Mouse (Mus musculus) hindbrain, embryonic 11.5 days (tissue): ENCODE measurements around the gene Gnl1. TPM values are rescaled to one million over a fixed set of nuclear protein-coding genes. Genes with fewer than 3 reads are reported as not detected.

Source experiments
- ATAC-seq: fragments of 200-750 bp; cut with Nextera tagmentation; 2 replicates; pipeline ENCODE4 v1.8.0; 2017; ENCODE audit warnings: mild to moderate bottlenecking, moderate TSS enrichment, moderate library complexity; ENCODE audit not compliant: low FRiP score
- DNase-seq: peaks from one replicate; pipeline ENCODE4 v3.0.0-alpha.2; 2015; ENCODE audit warnings: low spot score
- H3K27ac ChIP-seq: fragments of 300-500 bp; sonication (generic); 2 replicates; pipeline ENCODE4 v1.5.1; 2014; ENCODE audit warnings: mild to moderate bottlenecking, low read depth, low read length
- H3K27me3 ChIP-seq: fragments of 300-500 bp; sonication (generic); 2 replicates; pipeline ENCODE4 v1.6.1; 2014; ENCODE audit warnings: mild to moderate bottlenecking, low read length, moderate library complexity, mixed read lengths; ENCODE audit not compliant: control insufficient read depth, insufficient read depth
- H3K36me3 ChIP-seq: fragments of 300-500 bp; sonication (generic); 2 replicates; pipeline ENCODE4 v1.6.1; 2014; ENCODE audit warnings: mild to moderate bottlenecking, low read length, moderate library complexity, mixed read lengths; ENCODE audit not compliant: control insufficient read depth, insufficient read depth
- H3K4me1 ChIP-seq: fragments of 300-500 bp; sonication (generic); replicated peaks from 2 replicates; pipeline ENCODE4 v1.6.1; 2014; ENCODE audit warnings: low read length, mixed read lengths; ENCODE audit not compliant: control insufficient read depth, insufficient read depth
- H3K4me2 ChIP-seq: fragments of 300-500 bp; sonication (generic); replicated peaks from 2 replicates; pipeline ENCODE4 v1.6.1; 2014; ENCODE audit warnings: mild to moderate bottlenecking, low read depth, low read length
- H3K4me3 ChIP-seq: fragments of 300-500 bp; sonication (generic); 2 replicates; pipeline ENCODE4 v1.5.1; 2014; ENCODE audit warnings: low read depth, low read length
- H3K9ac ChIP-seq: fragments of 300-500 bp; sonication (generic); 2 replicates; pipeline ENCODE4 v1.6.1; 2014; ENCODE audit warnings: low read depth, low read length
- H3K9me3 ChIP-seq: fragments of 300-500 bp; sonication (generic); 2 replicates; pipeline ENCODE4 v1.6.1; 2016; ENCODE audit warnings: low read length; ENCODE audit not compliant: control insufficient read depth
- WGBS: fragments of 180-500 bp; shearing (Covaris S2); extraction: QIAGEN DNeasy Blood & Tissue Kit; methylation state at CpG from one replicate; pipeline ENCODE4 v1.1.7; 2014; 5-methylcytosine and 5-hydroxymethylcytosine counted together
- polyA plus RNA-seq: library from polyadenylated mRNA; unstranded; fragments of >200 nt; fragmentation: Nextera tagmentation; extraction: Ambion mirVana; gene quantifications from 2 replicates; pipeline ENCODE4 v1.2.1, GENCODE M21; 2014

The Gnl1 gene
- polyA plus RNA-seq, 1 experiment from 2014 or later, result 28.0 TPM

- Histone ChIP-seq H3K9me3 (no peaks in the 10 kb centered on the region), H3K9ac (no peak overlapping the region), H3K4me1 (no peaks in the 10 kb centered on the region), H3K36me3 (no peaks in the 10 kb centered on the region), H3K27me3 (no peaks in the 10 kb centered on the region), H3K4me3 (no peak overlapping the region), H3K4me2 (no peak overlapping the region), H3K27ac (no peak overlapping the region)
- WGBS, result 73% methylated on average over 2 of the region's 2 CpGs
- ATAC-seq (no peak), DNase-seq (no peak)
Observed at GRCm38 (mm10) chr17:36018979-36019378, 39.3 kb downstream of the Gnl1 start.

DNA sequence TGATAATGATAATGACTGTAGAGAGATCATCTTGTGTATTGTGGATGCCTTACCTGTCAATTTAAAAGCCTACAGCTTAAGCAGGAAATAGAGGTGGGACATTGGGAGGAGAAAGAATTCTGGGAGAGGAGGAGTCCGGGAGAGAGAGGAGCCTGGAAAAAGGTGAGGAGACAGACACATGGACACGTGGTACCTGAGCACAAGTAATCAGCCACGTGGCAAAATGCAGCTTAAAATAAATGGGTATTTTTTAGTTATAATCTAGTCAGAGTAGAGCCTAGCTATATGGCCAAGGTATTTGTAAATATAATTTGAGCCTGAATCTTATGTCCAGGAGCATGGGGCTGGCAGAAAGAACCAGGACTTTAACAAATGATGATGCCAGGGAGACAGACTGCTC is 39.9 kb downstream of the Gnl1 start:
- Histone ChIP-seq H3K27me3 (no peaks in the 10 kb centered on the region), H3K27ac (no peak overlapping the region), H3K9me3 (no peaks in the 10 kb centered on the region), H3K9ac (no peak overlapping the region), H3K4me3 (no peak overlapping the region), H3K4me1 (no peaks in the 10 kb centered on the region), H3K4me2 (no peak overlapping the region), H3K36me3 (no peaks in the 10 kb centered on the region)
- DNase-seq, result no peak
- WGBS, result 72% methylated on average over 3 of the region's 3 CpGs
- no peak for ATAC-seq

DNA sequence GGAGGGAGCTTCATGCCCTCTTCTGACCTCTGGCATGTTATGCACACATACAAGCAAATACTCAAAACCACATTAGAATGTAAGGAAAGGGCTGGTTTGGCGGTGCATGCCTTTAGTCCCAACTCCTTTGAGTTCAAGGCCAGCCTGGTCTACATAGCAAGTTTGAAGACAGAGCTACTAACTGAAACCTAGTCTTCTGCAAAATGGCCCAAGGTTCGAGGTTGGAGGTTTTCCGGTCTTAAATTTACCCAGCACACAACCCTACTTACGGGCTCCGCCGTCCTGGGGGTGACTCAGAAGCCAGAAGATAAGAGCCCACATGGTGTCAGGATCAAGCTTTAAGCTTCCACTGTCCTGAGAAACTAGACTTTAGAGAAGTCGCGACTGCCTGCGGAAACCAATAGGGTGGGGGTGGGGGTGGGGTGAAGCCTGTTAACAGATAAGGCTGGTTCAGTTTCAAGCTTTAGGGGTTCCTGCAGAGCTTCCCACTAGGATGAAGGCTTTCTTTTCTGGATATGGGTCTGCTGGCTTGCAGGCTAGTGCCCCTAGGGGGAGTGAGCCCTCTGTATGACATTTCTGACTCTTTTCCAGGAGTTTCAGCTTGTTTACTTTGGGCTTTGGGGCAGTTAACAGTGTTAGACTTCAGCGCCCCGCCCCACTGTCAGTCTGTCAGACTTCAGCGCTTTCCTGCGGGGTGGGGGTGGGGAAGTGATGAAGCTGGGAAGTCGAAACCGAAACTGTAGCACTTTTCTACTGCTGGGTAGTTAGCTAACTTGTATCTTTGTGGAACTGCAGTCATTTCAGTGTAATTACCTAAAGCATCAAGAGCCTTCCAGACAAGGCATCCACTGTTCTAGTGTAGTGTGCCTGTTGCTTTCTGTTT is 40.8 kb downstream of the Gnl1 start, which contains the start of gene H2-T24:
Gene H2-T24 (minus strand): TSS at position 370 of the 883 bp plus-strand sequence.
- 48% methylated on average over 15 of the region's 15 CpGs for WGBS
- H3K4me2 ChIP-seq, result no peak within 1 kb of the TSS
- H3K9me3 ChIP-seq, result no peaks in the 10 kb centered on the region
- ATAC-seq (no peak), DNase-seq (peak; percentile 22)
- H3K27me3 ChIP-seq, result no peaks in the 10 kb centered on the region
- H3K27ac ChIP-seq, result no peak within 1 kb of the TSS
- H3K4me1 ChIP-seq, result no peaks in the 10 kb centered on the region
- no peak within 1 kb of the TSS for H3K9ac ChIP-seq
- no peaks in the 10 kb centered on the region for H3K36me3 ChIP-seq
- H3K4me3 ChIP-seq, result no peak within 1 kb of the TSS

GRCm38 (mm10) chr17:36021309-36021708 is 41.7 kb downstream of the Gnl1 start:
- no peak overlapping the region for H3K9ac ChIP-seq
- no peaks in the 10 kb centered on the region for H3K36me3 ChIP-seq
- no peaks in the 10 kb centered on the region for H3K27me3 ChIP-seq
- ATAC-seq (no peak), DNase-seq (no peak)
- no peak overlapping the region for H3K4me2 ChIP-seq
- WGBS, result 96% methylated on average over 1 of the region's 1 CpGs
- H3K27ac ChIP-seq, result no peak overlapping the region
- H3K9me3 ChIP-seq, result no peaks in the 10 kb centered on the region
- H3K4me1 ChIP-seq, result no peaks in the 10 kb centered on the region
- H3K4me3 ChIP-seq, result no peak overlapping the region

GRCm38 (mm10) chr17:36022098-36022497 is 42.4 kb downstream of the Gnl1 start:
- H3K4me3 ChIP-seq, result no peak overlapping the region
- no peak for DNase-seq
- no peak overlapping the region for H3K9ac ChIP-seq
- no peaks in the 10 kb centered on the region for H3K36me3 ChIP-seq
- no peaks in the 10 kb centered on the region for H3K4me1 ChIP-seq
- H3K27ac ChIP-seq, result no peak overlapping the region
- 96% methylated on average over 9 of the region's 9 CpGs for WGBS
- H3K27me3 ChIP-seq, result no peaks in the 10 kb centered on the region
- no peak overlapping the region for H3K4me2 ChIP-seq
- no peak for ATAC-seq
- H3K9me3 ChIP-seq, result no peaks in the 10 kb centered on the region

- Histone ChIP-seq H3K4me3 (no peak overlapping the region), H3K27ac (no peak overlapping the region), H3K9me3 (no peaks in the 10 kb centered on the region), H3K9ac (no peak overlapping the region), H3K4me1 (no peaks in the 10 kb centered on the region), H3K4me2 (no peak overlapping the region), H3K27me3 (no peaks in the 10 kb centered on the region), H3K36me3 (no peaks in the 10 kb centered on the region)
- 90% methylated on average over 6 of the region's 6 CpGs for WGBS
- DNase-seq, result no peak
- ATAC-seq, result no peak
Observed at GRCm38 (mm10) chr17:36022922-36023321, 43.3 kb downstream of the Gnl1 start.

DNA sequence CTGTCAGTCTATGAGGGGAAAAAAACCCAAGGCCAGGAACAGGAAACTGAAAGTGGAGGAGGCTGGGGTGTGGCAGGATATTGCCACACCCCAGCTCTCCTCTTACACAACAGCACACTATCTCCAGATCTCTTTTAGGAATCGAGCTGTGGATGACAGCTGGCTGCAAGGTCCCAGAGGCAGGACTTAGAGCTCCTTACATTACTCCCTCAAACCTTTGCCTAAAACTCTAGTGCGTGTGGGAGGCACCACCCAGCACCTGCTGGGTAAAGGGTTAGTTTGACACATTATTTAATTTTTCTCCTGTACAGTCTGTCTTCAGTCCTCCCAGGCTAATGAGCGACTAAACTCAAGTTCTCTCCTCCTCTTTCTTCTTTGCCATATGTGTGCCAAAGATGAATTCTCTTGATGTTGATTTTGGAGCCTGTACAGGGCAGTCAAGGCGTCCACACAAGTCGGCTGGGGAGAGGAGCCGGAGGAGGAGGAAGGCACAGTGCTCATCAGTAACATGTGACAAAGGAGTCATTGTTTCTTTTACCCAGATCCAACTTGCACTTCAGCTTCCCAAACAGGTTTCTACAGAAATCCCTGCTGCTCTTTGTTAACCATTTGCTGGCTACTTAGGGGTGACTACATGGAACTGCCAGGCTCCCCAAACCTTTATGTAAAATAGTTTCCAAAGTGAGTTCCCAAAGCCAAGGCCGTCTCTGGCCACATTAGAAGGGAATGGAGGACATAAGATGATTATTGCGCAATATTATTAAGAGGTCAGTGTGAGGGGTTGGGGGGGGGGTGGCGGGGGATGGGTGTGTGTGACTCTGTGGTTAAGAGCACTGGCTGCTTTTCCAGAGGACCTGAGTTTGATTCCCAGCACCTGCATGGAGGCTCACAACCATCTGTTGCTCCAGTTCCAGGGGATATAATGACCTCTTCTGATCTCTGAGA is 44.3 kb downstream of the Gnl1 start:
- DNase-seq (no peak), ATAC-seq (no peak)
- H3K4me2 ChIP-seq, result no peak overlapping the region
- H3K4me1 ChIP-seq, result no peaks in the 10 kb centered on the region
- no peaks in the 10 kb centered on the region for H3K36me3 ChIP-seq
- H3K27ac ChIP-seq, result no peak overlapping the region
- no peak overlapping the region for H3K9ac ChIP-seq
- H3K27me3 ChIP-seq, result no peaks in the 10 kb centered on the region
- no peaks in the 10 kb centered on the region for H3K9me3 ChIP-seq
- no peak overlapping the region for H3K4me3 ChIP-seq
- WGBS, result 69% methylated on average over 9 of the region's 9 CpGs

- whole genome bisulfite sequencing, result 54% methylated on average over 5 of the region's 5 CpGs
- Histone ChIP-seq H3K4me1 (no peaks in the 10 kb centered on the region), H3K9me3 (no peaks in the 10 kb centered on the region), H3K4me2 (no peak overlapping the region), H3K9ac (no peak overlapping the region), H3K27me3 (no peaks in the 10 kb centered on the region), H3K27ac (no peak overlapping the region), H3K36me3 (no peaks in the 10 kb centered on the region), H3K4me3 (no peak overlapping the region)
- DNase-seq (no peak), ATAC-seq (no peak)
Observed at GRCm38 (mm10) chr17:36025197-36025596, 45.5 kb downstream of the Gnl1 start.
